Mouse (Mus musculus) CH12.LX (cell line): ENCODE measurements around the gene Ift52.

Experiments
- BHLHE40 ChIP-seq: IDR thresholded peaks from 2 replicates; pipeline ENCODE4 v1.6.1; 2011; ENCODE audit warnings: mild to moderate bottlenecking, low read depth, low read length, improper control_type of control experiment
- CHD1 ChIP-seq: IDR thresholded peaks from 2 replicates; pipeline ENCODE4 v1.6.1; 2012; ENCODE audit warnings: low read depth, low read length, improper control_type of control experiment, inconsistent platforms
- CTCF ChIP-seq, 2 experiments: IDR thresholded peaks in 1 of 2; conservative IDR thresholded peaks in 1 of 2; 2 replicates each; pipeline ENCODE4 v1.5.1; 2011 to 2012; ENCODE audit warnings: low read depth in 2 of 2, low read length in 2 of 2, improper control_type of control experiment in 1 of 2, inconsistent platforms in 1 of 2, mild to moderate bottlenecking in 1 of 2, moderate library complexity in 1 of 2
- ELF1 ChIP-seq: IDR thresholded peaks from 2 replicates; pipeline ENCODE4 v1.6.1; 2014; ENCODE audit warnings: low read depth, mild to moderate bottlenecking, inconsistent platforms, low read length, improper control_type of control experiment
- EP300 ChIP-seq: IDR thresholded peaks from 2 replicates; pipeline ENCODE4 v1.6.1; 2011; ENCODE audit warnings: low read length, improper control_type of control experiment
- JUND ChIP-seq: conservative IDR thresholded peaks from 2 replicates; pipeline ENCODE4 v1.6.1; 2011; ENCODE audit warnings: low read depth, low read length, improper control_type of control experiment
- MAFK ChIP-seq: IDR thresholded peaks from 2 replicates; pipeline ENCODE4 v1.6.1; 2011; ENCODE audit warnings: low read length, improper control_type of control experiment; ENCODE audit not compliant: insufficient replicate concordance
- MAX ChIP-seq: IDR thresholded peaks from 2 replicates; pipeline ENCODE4 v1.6.1; 2011; ENCODE audit warnings: low read length, improper control_type of control experiment
- POLR2A ChIP-seq: IDR thresholded peaks from 2 replicates; pipeline ENCODE4 v1.6.1; 2011; ENCODE audit warnings: low read depth, mild to moderate bottlenecking, improper control_type of control experiment, low read length
- TCF12 ChIP-seq: IDR thresholded peaks from 2 replicates; pipeline ENCODE4 v1.6.1; 2014; ENCODE audit warnings: low read depth, mild to moderate bottlenecking, inconsistent platforms, low read length, improper control_type of control experiment
- ZMIZ1 ChIP-seq: IDR thresholded peaks from 2 replicates; pipeline ENCODE4 v1.6.1; 2012; ENCODE audit warnings: low read depth, mild to moderate bottlenecking, inconsistent platforms, low read length, improper control_type of control experiment
- ZNF384 ChIP-seq: IDR thresholded peaks from 2 replicates; pipeline ENCODE4 v1.6.1; 2012; ENCODE audit warnings: low read depth, low read length, improper control_type of control experiment, inconsistent platforms

DNA sequence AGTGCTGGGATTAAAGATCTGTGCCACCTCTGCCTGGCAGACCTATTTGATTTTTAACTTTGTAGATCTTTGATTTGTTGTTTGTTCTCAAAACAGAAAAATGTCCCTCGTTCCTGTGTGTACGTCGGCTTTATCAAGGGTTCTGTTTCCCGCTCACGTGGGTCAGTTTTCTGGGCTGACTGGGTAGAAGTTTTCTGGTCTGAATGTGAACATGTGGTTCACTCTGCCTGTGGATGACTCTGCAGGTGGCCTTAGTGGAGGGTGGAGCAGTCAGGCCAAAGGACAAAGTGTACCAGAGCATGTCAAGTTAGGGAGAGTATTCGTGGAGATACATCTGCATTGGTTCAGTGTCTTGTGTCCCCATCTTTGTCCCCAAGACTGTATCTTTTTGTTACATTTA, 32.8 kb upstream of the Ift52 start:
- TF ChIP-seq CTCF (conservative IDR thresholded peaks at IDR 0.05 in 1 of 2, IDR thresholded peaks at IDR 0.05 in 1 of 2; ENCODE audit: low read depth in 2 of 2, low read length in 2 of 2) (no peak), ZNF384 (no peak), CHD1 (no peak), POLR2A (no peak), ZMIZ1 (no peak), ELF1 (no peak), JUND (no peak), TCF12 (no peak), MAX (no peak), EP300 (no peak), BHLHE40 (no peak), MAFK (no peak)
